Mouse (Mus musculus) cerebellum, adult 8-10 months (tissue): ENCODE measurements at regions not wholly inside any gene's neighbourhood (a gene's known extent, or its start where the extent isn't known, plus 50 kb on each side); places are given as distances from the start of the nearest gene placed in this dataset.

Source experiments
- DNase-seq: peaks from one replicate; pipeline ENCODE4 v3.0.0; 2022

DNA sequence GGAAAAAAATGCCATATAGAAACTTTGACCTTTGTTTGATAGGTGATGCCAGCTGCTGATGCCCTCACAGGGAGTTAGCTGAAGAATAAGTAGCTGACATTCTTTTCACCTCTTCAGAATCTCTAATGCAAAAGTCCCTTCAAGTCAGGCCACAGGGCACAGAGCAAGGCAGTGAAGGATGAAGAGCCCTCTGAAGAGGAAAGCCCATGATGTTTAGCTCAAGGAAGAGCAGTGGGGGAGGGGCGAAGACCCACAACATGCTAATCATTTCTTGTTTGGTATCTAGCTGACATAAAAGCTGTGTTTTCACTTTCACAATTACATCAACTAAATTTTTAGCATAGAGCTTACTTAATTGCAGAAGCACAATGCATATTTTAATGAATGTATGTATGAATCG, 1108.4 kb downstream of the Trim52 start:
- DNase-seq: no peak

DNA sequence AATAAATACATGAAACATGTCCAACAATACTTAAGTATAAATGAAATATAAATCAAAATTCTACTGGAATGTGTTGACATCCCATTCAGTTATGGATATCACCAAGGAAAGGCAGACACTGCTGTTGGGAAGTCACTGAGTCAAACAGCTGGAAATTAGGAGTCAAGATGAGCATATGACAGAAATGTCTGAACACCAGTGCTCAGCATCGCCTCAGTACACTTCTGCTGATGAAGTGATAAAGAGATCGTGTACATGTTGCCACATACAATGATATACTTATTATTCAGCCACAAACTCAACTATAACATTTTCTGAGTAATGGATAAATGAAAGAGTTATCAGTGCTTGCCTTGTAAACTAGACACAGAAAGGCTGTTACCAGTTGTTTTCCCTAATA, 1158.2 kb downstream of the Trim52 start:
- DNase-seq: no peak

GRCm38 (mm10) chr14:107280346-107280745, 1174.3 kb downstream of the Trim52 start:
- DNase-seq: peak; percentile 6

DNA sequence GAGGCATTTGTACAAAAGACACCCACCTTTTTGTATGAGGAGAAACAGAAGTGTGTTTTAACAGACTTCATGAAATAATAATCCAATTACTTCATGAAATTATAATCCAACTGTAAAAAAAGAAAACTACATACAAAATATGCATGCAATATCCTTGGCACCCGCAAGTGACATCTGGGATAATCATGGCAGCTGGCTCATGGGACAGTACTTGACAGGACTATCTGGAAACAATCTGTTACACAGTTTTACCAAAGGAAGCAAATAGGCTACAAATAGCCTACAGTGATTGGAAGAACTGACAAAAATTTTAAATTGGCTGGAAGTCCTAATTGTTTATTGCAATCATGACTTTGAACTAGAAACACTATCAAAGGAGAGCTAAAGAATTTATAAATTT, 1223.3 kb downstream of the Trim52 start:
- DNase-seq: no peak

GRCm38 (mm10) chr14:107340205-107340604, 1234.2 kb downstream of the Trim52 start:
- peak; percentile 20 for DNase-seq

- no peak for DNase-seq
These were observed 1256.8 kb downstream of the Trim52 start for GRCm38 (mm10) chr14:107362788-107363187.
